In the genomic region with DNA sequence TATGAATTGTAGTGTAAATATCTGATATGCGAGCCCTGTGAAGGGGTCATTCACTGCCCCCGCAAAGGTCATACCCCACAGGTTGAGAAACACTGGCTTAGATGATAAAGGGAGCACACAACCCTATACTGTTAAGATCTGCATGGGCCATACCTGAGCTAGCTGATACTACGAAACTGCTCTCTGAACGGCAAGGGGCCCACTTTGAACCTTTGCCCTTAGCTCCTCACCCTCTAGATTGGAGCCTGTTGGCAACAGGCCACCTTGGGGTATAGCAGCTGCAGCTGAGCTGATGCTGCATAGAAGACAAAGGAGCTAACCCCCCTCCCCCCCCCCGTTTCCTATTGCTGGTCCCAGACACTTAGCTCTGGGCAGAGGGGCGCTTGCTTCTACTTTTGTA, we compare ENCODE assay signal across 30 mouse cellular contexts. TPM values are rescaled to one million over a fixed set of nuclear protein-coding genes. Genes with fewer than 3 reads are reported as not detected.
DNase-seq lines count a peak whose midpoint lies in the region; ATAC-seq and TF ChIP-seq lines count a peak whose summit lies in the region.
"Had no signal": no experiment of that assay in that cellular context is flagged by ENCODE, and none has a peak within 500 bp of the region (broad histone marks: within the 10 kb centered on the region; RNA-seq: fewer than 3 reads in every experiment).

No protein-coding gene starts in this region.

- TF ChIP-seq CTCF in thymus, adult 2 months (IDR thresholded peaks at IDR 0.05; ENCODE audit: borderline replicate concordance, control insufficient read depth, extremely low read depth, insufficient read depth, low read length, poor library complexity), result no peak
- TF ChIP-seq CTCF in intestine, postnatal 0 days (IDR thresholded peaks at IDR 0.05; ENCODE audit: low read depth), result no peak

- H3K27ac ChIP-seq in forebrain, embryonic 13.5 days, result no peak overlapping the region
- no peak overlapping the region for H3K27ac ChIP-seq in forebrain, embryonic 11.5 days (ENCODE audit: low read depth, low read length)
- no peak overlapping the region for H3K27ac ChIP-seq in thymus, adult 2 months (ENCODE audit: control insufficient read depth, insufficient read depth, low read length)
- peak overlapping the region; percentile 66 for H3K27ac ChIP-seq in intestine, postnatal 0 days (ENCODE audit: low read depth, low read length)
- H3K27ac ChIP-seq: embryonic facial prominence, embryonic 10.5 days; hindbrain, embryonic 10.5 days; layer of hippocampus, adult 2 months; limb, embryonic 12.5 days; macrophage; neural tube, embryonic 12.5 days had no signal

- peak; percentile 36; the same call in 1 of the 2 replicates for ATAC-seq in forebrain, embryonic 13.5 days
- no peak for ATAC-seq in forebrain, embryonic 11.5 days (replicated peaks; ENCODE audit: low FRiP score)
- peak; percentile 95 for ATAC-seq in intestine, postnatal 0 days
- ATAC-seq: liver, postnatal 0 days; lung, postnatal 0 days had no signal

- H3K27me3 ChIP-seq in forebrain, embryonic 13.5 days, result peaks cover 6% of the 10 kb centered on the region; the same call in 1 of the 2 replicates
- peaks cover 5% of the 10 kb centered on the region for H3K27me3 ChIP-seq in forebrain, embryonic 11.5 days (ENCODE audit: control insufficient read depth, insufficient read depth, low read length)
- no peaks in the 10 kb centered on the region for H3K27me3 ChIP-seq in thymus, adult 2 months (ENCODE audit: control insufficient read depth, insufficient read depth, low read length)
- no peaks in the 10 kb centered on the region for H3K27me3 ChIP-seq in intestine, postnatal 0 days (replicated peaks; ENCODE audit: control insufficient read depth, insufficient read depth, low read length)
- H3K27me3 ChIP-seq: heart, embryonic 12.5 days; neural tube, embryonic 12.5 days had no signal

- no peak for TF ChIP-seq POLR2A in thymus, adult 2 months (IDR thresholded peaks at IDR 0.05; ENCODE audit: control insufficient read depth, extremely low read depth, insufficient read depth, low read length, poor library complexity)

- H3K9me3 ChIP-seq in forebrain, embryonic 13.5 days (replicated peaks), result no peaks in the 10 kb centered on the region
- no peaks in the 10 kb centered on the region for H3K9me3 ChIP-seq in forebrain, embryonic 11.5 days (ENCODE audit: control insufficient read depth, low read length)
- no peaks in the 10 kb centered on the region for H3K9me3 ChIP-seq in intestine, postnatal 0 days (ENCODE audit: control insufficient read depth)
- H3K9me3 ChIP-seq: embryonic facial prominence, embryonic 10.5 days; heart, embryonic 12.5 days; hindbrain, embryonic 10.5 days; limb, embryonic 12.5 days; neural tube, embryonic 12.5 days had no signal

- H3K36me3 ChIP-seq in forebrain, embryonic 13.5 days (ENCODE audit: poor library complexity, severe bottlenecking), result no peaks in the 10 kb centered on the region
- no peaks in the 10 kb centered on the region for H3K36me3 ChIP-seq in forebrain, embryonic 11.5 days (ENCODE audit: control insufficient read depth, insufficient read depth, low read length)
- H3K36me3 ChIP-seq in thymus, adult 2 months (ENCODE audit: control insufficient read depth, insufficient read depth, low read length), result no peaks in the 10 kb centered on the region
- H3K36me3 ChIP-seq in intestine, postnatal 0 days (ENCODE audit: control insufficient read depth, insufficient read depth), result no peaks in the 10 kb centered on the region
- H3K36me3 ChIP-seq: embryonic facial prominence, embryonic 10.5 days; heart, embryonic 12.5 days; hindbrain, embryonic 10.5 days; limb, embryonic 12.5 days; neural tube, embryonic 12.5 days had no signal

- no peak overlapping the region for H3K9ac ChIP-seq in forebrain, embryonic 13.5 days
- no peak overlapping the region for H3K9ac ChIP-seq in forebrain, embryonic 11.5 days (ENCODE audit: low read length)
- H3K9ac ChIP-seq in intestine, postnatal 0 days (ENCODE audit: low read depth, low read length), result no peak overlapping the region
- H3K9ac ChIP-seq: heart, embryonic 12.5 days; limb, embryonic 12.5 days; liver, postnatal 0 days; neural tube, embryonic 12.5 days had no signal

- 62% methylated on average over 6 of the region's 6 CpGs for WGBS in forebrain, embryonic 13.5 days
- 68% methylated on average over 6 of the region's 6 CpGs for WGBS in forebrain, embryonic 11.5 days
- 54% methylated on average over 6 of the region's 6 CpGs for WGBS in thymus, adult 2 months
- WGBS in intestine, postnatal 0 days, result 46% methylated on average over 6 of the region's 6 CpGs

- intact Hi-C loops in left cerebral cortex, postnatal 4 days (cut with DNase I), result no loop called here
- intact Hi-C loops in left cerebral cortex, postnatal 14 days (cut with DNase I), result loop anchor here (5.0 to 10.0 kb wide), 2 partner anchors 75 to 302 kb away; no protein-coding TSS in a partner anchor

- H3K4me1 ChIP-seq in forebrain, embryonic 13.5 days, result peaks cover 4% of the 10 kb centered on the region; the same call in 1 of the 2 replicates
- H3K4me1 ChIP-seq in forebrain, embryonic 11.5 days (replicated peaks; ENCODE audit: control insufficient read depth, insufficient read depth, low read length), result no peaks in the 10 kb centered on the region
- peaks cover 2% of the 10 kb centered on the region for H3K4me1 ChIP-seq in thymus, adult 2 months (replicated peaks; ENCODE audit: control insufficient read depth, insufficient read depth, low read length)
- no peaks in the 10 kb centered on the region for H3K4me1 ChIP-seq in intestine, postnatal 0 days (replicated peaks; ENCODE audit: control insufficient read depth, insufficient read depth, low read length)
- H3K4me1 ChIP-seq: embryonic facial prominence, embryonic 10.5 days; limb, embryonic 12.5 days; neural tube, embryonic 12.5 days had no signal

- no peak for DNase-seq in forebrain, embryonic 11.5 days (ENCODE audit: low spot score)
- DNase-seq in left cerebral cortex, postnatal 4 days, result peak; percentile 1
- no peak for DNase-seq in left cerebral cortex, postnatal 14 days (ENCODE audit: low spot score in 2 of 2)
- peak; percentile 1 for DNase-seq in thymus, adult 2 months
- DNase-seq in thymus, postnatal 0 days (ENCODE audit: low spot score), result no peak
- no peak for DNase-seq in testis, postnatal 14 days (ENCODE audit: low spot score)
- DNase-seq: adrenal gland, postnatal 14 days; cerebellum, adult 9-10 months; heart, adult 18-20 months; heart, postnatal 10 days; kidney, adult 8-10 months; kidney, postnatal 14 days; liver, postnatal 0 days; right cerebral cortex, adult 18-20 months had no signal

- H3K4me3 ChIP-seq in forebrain, embryonic 13.5 days, result no peak overlapping the region
- H3K4me3 ChIP-seq in forebrain, embryonic 11.5 days (ENCODE audit: low read depth, low read length), result no peak overlapping the region
- no peak overlapping the region for H3K4me3 ChIP-seq in thymus, adult 2 months (ENCODE audit: control insufficient read depth, insufficient read depth, low read length)
- H3K4me3 ChIP-seq in intestine, postnatal 0 days (ENCODE audit: low read depth, low read length), result no peak overlapping the region
- H3K4me3 ChIP-seq: embryonic facial prominence, embryonic 10.5 days; heart, embryonic 12.5 days; hindbrain, embryonic 10.5 days; layer of hippocampus, adult 2 months; limb, embryonic 12.5 days; neural tube, embryonic 12.5 days had no signal

- no peak overlapping the region for H3K4me2 ChIP-seq in forebrain, embryonic 13.5 days
- H3K4me2 ChIP-seq in forebrain, embryonic 11.5 days (ENCODE audit: low read depth, low read length, severe bottlenecking), result no peak overlapping the region
- no peak overlapping the region for H3K4me2 ChIP-seq in intestine, postnatal 0 days (replicated peaks; ENCODE audit: low read depth)
- H3K4me2 ChIP-seq: heart, embryonic 12.5 days; limb, embryonic 12.5 days; liver, embryonic 11.5 days; midbrain, embryonic 11.5 days; neural tube, embryonic 12.5 days had no signal

RNA-seq across cellular contexts. Expression of gene Cltrn, which starts 14.0 kb away (rescaled TPM):
- 0.19 and 0.27 TPM in 2 replicates for polyA plus RNA-seq in forebrain, embryonic 13.5 days (2015; fragmentation: Nextera tagmentation; extraction: Ambion mirVana)
- polyA plus RNA-seq in forebrain, embryonic 11.5 days (2014; fragmentation: Nextera tagmentation; extraction: Ambion mirVana), result 0.49 and 0.99 TPM in 2 replicates
- not detected for total RNA-seq in left cerebral cortex, postnatal 4 days (2021)
- total RNA-seq in left cerebral cortex, postnatal 14 days (2021), result not detected
- polyA plus RNA-seq in thymus, adult 2 months (2012; rRNA removed), result not detected in 2 replicates
- 0.25 TPM in 1 of 2 replicates, not detected in the other for polyA plus RNA-seq in thymus, postnatal 0 days (2015; fragmentation: Nextera tagmentation; extraction: Ambion mirVana)
- 3.4 and 3.8 TPM in 2 replicates for polyA plus RNA-seq in intestine, postnatal 0 days (2015; fragmentation: Nextera tagmentation; extraction: Ambion mirVana)
- total RNA-seq: adrenal gland, postnatal 14 days; gastrocnemius, postnatal 25 days; heart, adult 18-20 months; heart, postnatal 10 days; layer of hippocampus, adult 2 months; layer of hippocampus, postnatal 25 days had no signal
- polyA plus RNA-seq: cortical plate, adult 2 months; heart, embryonic 12.5 days; limb, embryonic 12.5 days; lung, postnatal 0 days; macrophage; midbrain, embryonic 11.5 days; small intestine, adult 2 months had no signal

RNA-seq across cellular contexts. Expression of gene Siah1b, which starts 26.4 kb away (rescaled TPM):
- 36.6 and 41.5 TPM in 2 replicates for polyA plus RNA-seq in forebrain, embryonic 13.5 days (2015; fragmentation: Nextera tagmentation; extraction: Ambion mirVana)
- polyA plus RNA-seq in forebrain, embryonic 11.5 days (2014; fragmentation: Nextera tagmentation; extraction: Ambion mirVana), result 53.0 and 54.6 TPM in 2 replicates
- total RNA-seq in left cerebral cortex, postnatal 4 days (2021), result 10 to 100 TPM; 11.5 to 11.9 TPM
- 10 to 100 TPM; 10.8 to 11.1 TPM for total RNA-seq in left cerebral cortex, postnatal 14 days (2021)
- 10.9 and 13.7 TPM in 2 replicates for polyA plus RNA-seq in thymus, adult 2 months (2012; rRNA removed)
- 15.1 and 17.2 TPM in 2 replicates for polyA plus RNA-seq in thymus, postnatal 0 days (2015; fragmentation: Nextera tagmentation; extraction: Ambion mirVana)
- 7.3 and 7.8 TPM in 2 replicates for polyA plus RNA-seq in intestine, postnatal 0 days (2015; fragmentation: Nextera tagmentation; extraction: Ambion mirVana)

RNA-seq across cellular contexts. Expression of gene Ace2, which starts 36.5 kb away (rescaled TPM):
- 0.23 TPM in 1 of 2 replicates, not detected in the other for polyA plus RNA-seq in forebrain, embryonic 13.5 days (2015; fragmentation: Nextera tagmentation; extraction: Ambion mirVana)
- 0.11 and 0.39 TPM in 2 replicates for polyA plus RNA-seq in forebrain, embryonic 11.5 days (2014; fragmentation: Nextera tagmentation; extraction: Ambion mirVana)
- under 1 TPM; 0.22 to 0.81 TPM for total RNA-seq in left cerebral cortex, postnatal 4 days (2021)
- 1 to 10 TPM; 1.6 to 1.8 TPM for total RNA-seq in left cerebral cortex, postnatal 14 days (2021)
- polyA plus RNA-seq in thymus, adult 2 months (2012; rRNA removed), result 0.08 TPM in 2 replicates
- 3.4 and 4.2 TPM in 2 replicates for polyA plus RNA-seq in thymus, postnatal 0 days (2015; fragmentation: Nextera tagmentation; extraction: Ambion mirVana)
- 515 and 570 TPM in 2 replicates for polyA plus RNA-seq in intestine, postnatal 0 days (2015; fragmentation: Nextera tagmentation; extraction: Ambion mirVana)
- polyA plus RNA-seq: limb, embryonic 12.5 days; liver, embryonic 11.5 days; macrophage; neural tube, embryonic 12.5 days had no signal

Comparison
In these comparisons a context has a peak if more than half of its experiments do, and no peak if none do; other contexts are left out.
1. DNase-seq: peak in left cerebral cortex, postnatal 4 days (single experiment) and thymus, adult 2 months (single experiment); none in forebrain, embryonic 11.5 days (single experiment), left cerebral cortex, postnatal 14 days (0 of 2), thymus, postnatal 0 days (single experiment) and testis, postnatal 14 days (single experiment).
2. RNA of gene Ace2, which starts 36.5 kb away (polyA plus RNA-seq): 515 to 570 TPM in intestine, postnatal 0 days; 3.4 to 4.2 TPM in thymus, postnatal 0 days, 0.23 TPM in forebrain, embryonic 13.5 days, 0.11 to 0.39 TPM in forebrain, embryonic 11.5 days and 0.08 TPM in thymus, adult 2 months; every median in the first group is over 10 times any median in the second.